Mouse (Mus musculus) olfactory bulb, adult 2 months (tissue): ENCODE measurements around the gene Dpf3.

Experiments used
- CTCF ChIP-seq: fragments of 200-500 bp; IDR thresholded peaks from 2 replicates; pipeline ENCODE4 v1.5.1; 2012; ENCODE audit warnings: low read depth, mild to moderate bottlenecking, low read length, moderate library complexity; ENCODE audit not compliant: insufficient read depth
- POLR2A ChIP-seq: fragments of 200-500 bp; IDR thresholded peaks from 2 replicates; pipeline ENCODE4 v1.6.1; 2012; ENCODE audit warnings: mild to moderate bottlenecking, low read depth, low read length, moderate library complexity; ENCODE audit not compliant: insufficient read depth

GRCm38 (mm10) chr12:83169495-83170209, 317.9 kb downstream of the Dpf3 start:
- TF ChIP-seq POLR2A (no peak), CTCF (no peak)
